Mouse (Mus musculus): ENCODE results near the gene Traf7. TPM values are rescaled to one million over a fixed set of nuclear protein-coding genes. Genes with fewer than 3 reads are reported as not detected.
A peak's percentile ranks its signal among the peaks of the same experiment; 100 is the strongest.

Traf7 gene
- polyA plus RNA-seq, 1 experiment from 2014 or later = 40.7 TPM

GRCm38 (mm10) chr17:24559146-24559545 lies 31.4 kb upstream of the Traf7 start:
- peak; percentile 43; the same call in 1 of the 2 replicates for ATAC-seq (ENCODE audit: low read depth)
- Histone ChIP-seq H3K4me1 (replicated peaks) (peaks cover 38% of the 10 kb centered on the region), H3K27ac (peak overlapping the region; percentile 56), H3K36me3 (no peaks in the 10 kb centered on the region), H3K4me2 (no peak overlapping the region), H3K9me3 (replicated peaks) (no peaks in the 10 kb centered on the region), H3K27me3 (no peaks in the 10 kb centered on the region), H3K4me3 (replicated peaks) (no peak overlapping the region), H3K9ac (no peak overlapping the region)
- no peak for DNase-seq
- WGBS (ENCODE audit: insufficient replicate concordance) = 62% methylated on average over 3 of the region's 3 CpGs

DNA sequence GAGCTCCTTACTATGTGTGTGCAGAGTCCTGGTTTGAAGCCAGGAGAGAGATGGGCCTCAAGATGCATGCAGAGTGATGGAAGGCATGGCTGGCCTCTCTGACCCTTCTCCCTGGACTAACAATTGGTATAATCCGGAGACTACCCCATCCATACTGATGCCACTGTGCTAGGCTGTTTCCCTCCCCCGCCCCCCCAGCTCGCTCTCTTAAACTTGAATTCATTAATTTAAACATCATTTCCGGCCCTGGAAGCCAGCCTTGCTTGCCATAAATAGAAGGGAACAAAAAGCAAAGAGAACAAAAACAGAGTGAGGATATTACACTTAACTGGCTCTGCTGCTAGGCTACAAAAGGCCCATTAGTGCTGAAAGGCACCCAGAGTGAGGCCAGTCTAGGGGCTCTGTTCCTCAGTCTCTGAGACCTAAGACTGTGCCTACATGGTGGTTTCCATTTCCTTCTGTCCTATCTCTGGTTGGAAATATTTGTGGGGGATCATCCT lies 30.9 kb upstream of the Traf7 start:
- no peaks in the 10 kb centered on the region for H3K36me3 ChIP-seq
- H3K27me3 ChIP-seq = no peaks in the 10 kb centered on the region
- peak overlapping the region; percentile 56 for H3K27ac ChIP-seq
- H3K4me1 ChIP-seq (replicated peaks) = peaks cover 37% of the 10 kb centered on the region
- 65% methylated on average over 4 of the region's 4 CpGs for WGBS (ENCODE audit: insufficient replicate concordance)
- no peak overlapping the region for H3K4me3 ChIP-seq (replicated peaks)
- no peaks in the 10 kb centered on the region for H3K9me3 ChIP-seq (replicated peaks)
- ATAC-seq (ENCODE audit: low read depth) = peak; percentile 18; the same call in 1 of the 2 replicates
- H3K9ac ChIP-seq = no peak overlapping the region
- DNase-seq = no peak
- no peak overlapping the region for H3K4me2 ChIP-seq

DNA sequence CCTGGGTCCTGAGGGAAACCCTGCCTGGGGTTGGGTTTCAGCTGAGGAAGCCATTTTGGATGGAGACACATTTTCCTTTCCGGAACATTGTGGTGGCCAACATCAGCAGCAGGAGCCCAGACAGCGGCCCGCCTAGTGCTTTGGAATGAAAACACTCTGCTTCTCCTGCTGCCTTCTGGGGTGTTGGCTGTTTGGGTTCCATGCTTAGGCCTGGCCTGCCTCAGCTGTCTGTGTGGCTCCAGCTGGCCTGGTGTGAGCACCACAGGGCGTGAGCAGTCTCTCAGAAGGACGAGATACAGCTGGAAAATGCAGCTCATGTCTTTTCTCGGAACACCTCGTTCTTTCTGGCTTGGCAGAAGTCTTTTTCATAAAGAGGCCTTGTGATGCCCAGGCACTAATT lies 29.4 kb upstream of the Traf7 start:
- H3K27ac ChIP-seq = no peak overlapping the region
- 86% methylated on average over 7 of the region's 7 CpGs for WGBS (ENCODE audit: insufficient replicate concordance)

GRCm38 (mm10) chr17:24551050-24551444 lies 23.3 kb upstream of the Traf7 start:
- ATAC-seq (ENCODE audit: low read depth) (no peak), DNase-seq (no peak)
- H3K36me3 ChIP-seq = no peaks in the 10 kb centered on the region
- 61% methylated on average over 3 of the region's 3 CpGs for WGBS (ENCODE audit: insufficient replicate concordance)
- H3K4me2 ChIP-seq = peak overlapping the region; percentile 100
- peak overlapping the region; percentile 92 for H3K9ac ChIP-seq
- 0 out of 2 replicates have a peak overlapping the region, but pooled peaks have one; percentile 94 for H3K27ac ChIP-seq
- no peaks in the 10 kb centered on the region for H3K9me3 ChIP-seq (replicated peaks)
- peaks cover 42% of the 10 kb centered on the region for H3K4me1 ChIP-seq (replicated peaks)
- peak overlapping the region; percentile 89 for H3K4me3 ChIP-seq (replicated peaks)
- H3K27me3 ChIP-seq = no peaks in the 10 kb centered on the region

More for the DNA sequence above, 29.4 kb upstream of the Traf7 start:
- Histone ChIP-seq H3K9ac (no peak overlapping the region), H3K4me2 (no peak overlapping the region), H3K27me3 (no peaks in the 10 kb centered on the region), H3K4me1 (replicated peaks) (peaks cover 37% of the 10 kb centered on the region), H3K36me3 (no peaks in the 10 kb centered on the region), H3K4me3 (replicated peaks) (no peak overlapping the region), H3K9me3 (replicated peaks) (no peaks in the 10 kb centered on the region)
- ATAC-seq (ENCODE audit: low read depth) = no peak
- DNase-seq = no peak

DNA sequence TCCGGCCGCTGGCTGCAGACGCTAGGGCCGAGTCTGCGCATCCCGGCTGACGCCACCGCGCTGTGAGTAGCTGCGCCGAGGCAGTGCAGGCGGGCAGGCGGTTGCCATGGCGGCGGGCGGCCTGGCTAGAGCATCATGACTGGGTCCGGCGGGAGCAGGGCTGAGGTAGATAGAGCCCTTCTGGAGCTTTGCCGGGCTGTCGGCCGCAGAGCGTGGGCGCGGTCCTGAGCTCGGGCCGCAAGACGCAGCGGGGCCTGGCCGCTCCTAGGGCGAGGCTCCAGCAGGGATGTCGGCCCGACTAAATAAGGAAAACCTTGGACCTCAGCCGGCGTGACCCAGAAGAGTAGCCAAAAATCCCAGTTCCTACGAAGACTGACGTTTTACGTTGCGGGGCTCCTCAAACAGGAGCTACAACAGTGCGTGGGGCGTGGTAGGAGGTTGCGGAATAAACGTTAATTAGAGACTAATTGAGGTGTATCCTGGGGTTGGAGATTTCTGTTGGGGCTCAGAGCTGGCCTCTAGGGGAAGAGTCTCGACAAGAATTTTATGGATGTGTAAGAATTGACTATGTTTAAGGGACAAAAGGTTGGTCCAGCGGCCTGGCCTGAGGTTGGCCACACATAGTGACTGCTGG lies 22.8 kb upstream of the Traf7 start:
- Histone ChIP-seq H3K36me3 (no peaks in the 10 kb centered on the region), H3K4me3 (replicated peaks) (peak overlapping the region; percentile 89), H3K4me1 (replicated peaks) (peaks cover 41% of the 10 kb centered on the region), H3K9ac (peak overlapping the region; percentile 92), H3K27me3 (no peaks in the 10 kb centered on the region), H3K9me3 (replicated peaks) (no peaks in the 10 kb centered on the region), H3K27ac (peak overlapping the region; percentile 94), H3K4me2 (peak overlapping the region; percentile 100)
- peak; percentile 75 for DNase-seq
- WGBS (ENCODE audit: insufficient replicate concordance) = 3% methylated on average over 44 of the region's 44 CpGs
- ATAC-seq (ENCODE audit: low read depth) = peak; percentile 71

DNA sequence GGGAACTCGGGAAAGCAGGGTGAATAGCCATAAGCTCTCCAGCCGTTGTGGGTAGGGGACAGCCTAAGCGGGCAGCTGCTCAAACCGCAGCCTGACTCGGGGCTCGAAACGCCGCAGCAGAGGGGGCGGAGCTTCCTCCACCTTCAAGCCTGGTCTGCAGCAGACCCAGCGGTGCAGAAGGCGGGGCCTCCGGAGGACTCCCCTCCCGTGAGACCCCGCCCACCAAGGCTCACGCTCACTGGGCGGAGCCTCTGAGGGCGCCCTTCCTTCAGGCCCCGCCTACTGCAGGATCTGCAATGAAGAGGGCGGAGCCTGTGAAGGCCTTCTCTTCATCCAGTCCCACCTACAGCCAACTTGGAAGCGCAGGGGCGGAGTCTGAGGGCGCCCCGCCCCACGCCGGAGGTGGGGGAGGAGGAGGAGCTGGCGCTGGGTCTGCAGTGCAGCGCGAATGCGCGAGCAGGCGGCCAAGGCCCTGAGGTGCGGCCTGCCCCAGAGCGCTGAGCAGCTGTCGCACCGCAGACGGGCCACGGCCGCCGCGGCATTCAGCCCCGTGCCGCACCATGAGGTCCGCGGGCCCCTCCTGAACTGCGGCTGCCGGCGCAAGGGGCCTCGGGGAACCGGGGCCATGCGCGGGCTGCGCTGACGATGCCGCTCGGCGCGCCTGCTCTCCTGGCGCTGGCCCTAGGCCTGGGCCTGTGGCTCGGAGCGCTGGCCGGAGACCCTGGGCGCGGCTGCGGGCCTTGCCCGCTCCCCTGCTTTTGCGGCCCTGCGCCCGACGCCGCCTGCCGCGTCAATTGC lies 22.1 kb upstream of the Traf7 start, which contains the start of gene Pkd1:
Gene Pkd1 (plus strand): TSS at position 217 of the 798 bp plus-strand sequence.
- H3K9ac ChIP-seq = peak within 1 kb of the TSS; percentile 92
- DNase-seq = peak; percentile 100

GRCm38 (mm10) chr17:24548921-24549617 lies 21.3 kb upstream of the Traf7 start:
- Histone ChIP-seq H3K27me3 (peaks cover 5% of the 10 kb centered on the region), H3K27ac (peak overlapping the region; percentile 94), H3K9ac (peak overlapping the region; percentile 78), H3K4me2 (peak overlapping the region; percentile 100), H3K4me3 (replicated peaks) (peak overlapping the region; percentile 89), H3K36me3 (no peaks in the 10 kb centered on the region), H3K9me3 (replicated peaks) (no peaks in the 10 kb centered on the region), H3K4me1 (replicated peaks) (peaks cover 41% of the 10 kb centered on the region)
- peak; percentile 43 for DNase-seq
- WGBS (ENCODE audit: insufficient replicate concordance) = 2% methylated on average over 23 of the region's 23 CpGs
- ATAC-seq (ENCODE audit: low read depth) = peak; percentile 37

More for the DNA sequence above, 22.1 kb upstream of the Traf7 start, which contains the start of gene Pkd1:
- H3K4me2 ChIP-seq = peak within 1 kb of the TSS; percentile 100
- H3K27ac ChIP-seq = peak within 1 kb of the TSS; percentile 94
- WGBS (ENCODE audit: insufficient replicate concordance) = under 1% methylated on average over 71 of the region's 72 CpGs
- ATAC-seq (ENCODE audit: low read depth) = peak; percentile 89
- peaks cover 41% of the 10 kb centered on the region for H3K4me1 ChIP-seq (replicated peaks)
- peak within 1 kb of the TSS; percentile 89 for H3K4me3 ChIP-seq (replicated peaks)
- no peaks in the 10 kb centered on the region for H3K9me3 ChIP-seq (replicated peaks)
- H3K36me3 ChIP-seq = no peaks in the 10 kb centered on the region
- peaks cover 2% of the 10 kb centered on the region; the same call in 1 of the 2 replicates for H3K27me3 ChIP-seq

DNA sequence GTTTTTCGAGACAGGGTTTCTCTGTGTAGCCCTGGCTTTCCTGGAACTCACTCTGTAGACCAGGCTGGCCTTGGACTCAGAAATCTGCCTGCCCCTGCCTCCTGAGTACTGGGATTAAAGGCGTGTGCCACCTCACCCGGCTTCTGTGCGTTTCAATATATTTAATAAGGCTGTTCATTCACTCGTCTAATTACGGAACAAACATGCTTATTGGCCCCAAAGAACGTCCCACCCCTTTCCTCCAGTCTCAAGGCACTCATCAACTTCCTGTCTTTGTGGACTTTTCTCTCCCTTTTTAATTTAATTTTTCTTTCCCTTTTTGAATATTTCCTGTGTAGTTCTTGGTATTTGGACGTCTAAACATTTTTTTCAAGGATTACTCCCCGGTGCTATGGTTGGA lies 20.7 kb upstream of the Traf7 start:
- Histone ChIP-seq H3K4me1 (replicated peaks) (peaks cover 41% of the 10 kb centered on the region), H3K9me3 (replicated peaks) (no peaks in the 10 kb centered on the region), H3K36me3 (no peaks in the 10 kb centered on the region), H3K9ac (peak overlapping the region; percentile 78), H3K27ac (peak overlapping the region; percentile 94), H3K4me2 (peak overlapping the region; percentile 100), H3K27me3 (peaks cover 5% of the 10 kb centered on the region), H3K4me3 (replicated peaks) (peak overlapping the region; percentile 89)
- 20% methylated on average over 9 of the region's 9 CpGs for WGBS (ENCODE audit: insufficient replicate concordance)
- ATAC-seq (ENCODE audit: low read depth) = no peak
- DNase-seq = no peak

DNA sequence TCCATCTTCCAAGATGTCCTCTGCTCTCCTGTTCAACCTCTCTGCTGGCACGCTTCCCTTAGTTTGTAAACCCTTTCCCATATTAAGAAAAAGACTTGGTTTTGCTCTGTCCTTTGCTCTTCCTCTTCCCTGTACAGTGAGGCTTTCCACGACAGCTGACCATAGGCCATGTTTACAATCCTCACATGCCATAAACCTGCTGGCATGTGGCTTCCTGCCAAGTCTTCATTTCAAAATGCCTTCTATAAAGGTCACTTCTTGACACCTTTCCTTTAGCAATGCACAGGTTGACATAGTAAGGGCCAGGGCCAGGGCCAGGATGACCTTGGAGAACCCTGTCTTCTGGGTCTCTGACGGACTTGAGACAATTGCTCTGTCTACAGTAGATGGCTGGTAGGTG lies 18.5 kb upstream of the Traf7 start:
- Histone ChIP-seq H3K9me3 (replicated peaks) (no peaks in the 10 kb centered on the region), H3K9ac (no peak overlapping the region), H3K4me3 (replicated peaks) (no peak overlapping the region), H3K36me3 (no peaks in the 10 kb centered on the region), H3K4me1 (replicated peaks) (peaks cover 31% of the 10 kb centered on the region), H3K4me2 (no peak overlapping the region), H3K27me3 (peaks cover 5% of the 10 kb centered on the region), H3K27ac (no peak overlapping the region)
- no peak for DNase-seq
- 69% methylated on average over 3 of the region's 3 CpGs for WGBS (ENCODE audit: insufficient replicate concordance)
- ATAC-seq (ENCODE audit: low read depth) = no peak

GRCm38 (mm10) chr17:24545247-24545646 lies 17.5 kb upstream of the Traf7 start:
- Histone ChIP-seq H3K27me3 (peaks cover 5% of the 10 kb centered on the region), H3K9me3 (replicated peaks) (no peaks in the 10 kb centered on the region), H3K27ac (no peak overlapping the region), H3K4me2 (no peak overlapping the region), H3K4me3 (replicated peaks) (no peak overlapping the region), H3K9ac (no peak overlapping the region), H3K36me3 (no peaks in the 10 kb centered on the region), H3K4me1 (replicated peaks) (peaks cover 21% of the 10 kb centered on the region)
- 72% methylated on average over 2 of the region's 2 CpGs for WGBS (ENCODE audit: insufficient replicate concordance)
- no peak for ATAC-seq (ENCODE audit: low read depth)
- DNase-seq = no peak

GRCm38 (mm10) chr17:24544613-24545012 lies 16.9 kb upstream of the Traf7 start:
- Histone ChIP-seq H3K4me2 (no peak overlapping the region), H3K4me1 (replicated peaks) (peaks cover 21% of the 10 kb centered on the region), H3K27me3 (peaks cover 5% of the 10 kb centered on the region), H3K27ac (no peak overlapping the region), H3K4me3 (replicated peaks) (no peak overlapping the region), H3K9me3 (replicated peaks) (no peaks in the 10 kb centered on the region), H3K36me3 (no peaks in the 10 kb centered on the region), H3K9ac (no peak overlapping the region)
- 27% methylated on average over 12 of the region's 12 CpGs for WGBS (ENCODE audit: insufficient replicate concordance)
- DNase-seq (no peak), ATAC-seq (ENCODE audit: low read depth) (no peak)

All from liver, embryonic 13.5 days (tissue).